Mouse (Mus musculus) neural tube, embryonic 15.5 days (tissue): ENCODE data around the gene Syt8. TPM values are rescaled to one million over a fixed set of nuclear protein-coding genes. Genes with fewer than 3 reads are reported as not detected.

Source experiments
- ATAC-seq: fragments of 200-750 bp; cut with Nextera tagmentation; 2 replicates; pipeline ENCODE4 v1.8.0; 2017; ENCODE audit warnings: mild to moderate bottlenecking, moderate TSS enrichment, moderate library complexity; ENCODE audit not compliant: low FRiP score
- H3K27ac ChIP-seq: fragments of 300-500 bp; sonication (generic); replicated peaks from 2 replicates; pipeline ENCODE4 v1.5.1; 2015; ENCODE audit warnings: mild to moderate bottlenecking, inconsistent platforms
- H3K27me3 ChIP-seq: fragments of 300-500 bp; sonication (generic); replicated peaks from 2 replicates; pipeline ENCODE4 v1.6.1; 2015; ENCODE audit warnings: inconsistent platforms
- H3K36me3 ChIP-seq: fragments of 300-500 bp; sonication (generic); 2 replicates; pipeline ENCODE4 v1.6.1; 2015; ENCODE audit warnings: inconsistent platforms
- H3K4me1 ChIP-seq: fragments of 300-500 bp; sonication (generic); 2 replicates; pipeline ENCODE4 v1.6.1; 2015; ENCODE audit warnings: inconsistent platforms
- H3K4me2 ChIP-seq: fragments of 300-500 bp; sonication (generic); 2 replicates; pipeline ENCODE4 v1.6.1; 2015; ENCODE audit warnings: inconsistent platforms, mild to moderate bottlenecking, moderate library complexity
- H3K4me3 ChIP-seq: fragments of 300-500 bp; sonication (generic); replicated peaks from 2 replicates; pipeline ENCODE4 v1.5.1; 2015; ENCODE audit warnings: mild to moderate bottlenecking, inconsistent platforms
- H3K9ac ChIP-seq: fragments of 300-500 bp; sonication (generic); replicated peaks from 2 replicates; pipeline ENCODE4 v1.6.1; 2015; ENCODE audit warnings: mild to moderate bottlenecking, inconsistent platforms
- H3K9me3 ChIP-seq: fragments of 300-500 bp; sonication (generic); replicated peaks from 2 replicates; pipeline ENCODE4 v1.6.1; 2016; ENCODE audit warnings: inconsistent platforms
- WGBS: fragments of 180-500 bp; shearing (Covaris S2); methylation state at CpG from one replicate; pipeline ENCODE4 v1.1.7; 2015; ENCODE audit warnings: mixed read lengths; 5-methylcytosine and 5-hydroxymethylcytosine counted together
- polyA plus RNA-seq: library from polyadenylated mRNA; unstranded; fragments of >200 nt; fragmentation: Nextera tagmentation; extraction: Ambion mirVana; gene quantifications from 2 replicates; pipeline ENCODE4 v1.2.1, GENCODE M21; 2015

Gene Syt8
- polyA plus RNA-seq, 1 experiment from 2014 or later = 0.14 TPM

- Histone ChIP-seq H3K9me3 (no peaks in the 10 kb centered on the region), H3K36me3 (no peaks in the 10 kb centered on the region), H3K27me3 (no peaks in the 10 kb centered on the region; the same call in 1 of the 2 replicates), H3K4me3 (no peak overlapping the region), H3K27ac (no peak overlapping the region), H3K4me1 (peaks cover 22% of the 10 kb centered on the region), H3K4me2 (no peak overlapping the region), H3K9ac (no peak overlapping the region)
- 95% methylated on average over 3 of the region's 3 CpGs for WGBS
- ATAC-seq = no peak
Observed at GRCm38 (mm10) chr7:142479886-142480285, 45.2 kb downstream of the Syt8 start.

GRCm38 (mm10) chr7:142480661-142481060 is 46.0 kb downstream of the Syt8 start:
- H3K27me3 ChIP-seq = no peaks in the 10 kb centered on the region; the same call in 1 of the 2 replicates
- no peak overlapping the region for H3K4me3 ChIP-seq
- H3K4me2 ChIP-seq = no peak overlapping the region
- ATAC-seq = no peak
- peaks cover 22% of the 10 kb centered on the region for H3K4me1 ChIP-seq
- no peaks in the 10 kb centered on the region for H3K36me3 ChIP-seq
- H3K9ac ChIP-seq = no peak overlapping the region
- H3K27ac ChIP-seq = no peak overlapping the region
- H3K9me3 ChIP-seq = no peaks in the 10 kb centered on the region
- WGBS = 99% methylated on average over 3 of the region's 3 CpGs

- Histone ChIP-seq H3K4me3 (peak overlapping the region; percentile 22; the same call in 1 of the 2 replicates), H3K27ac (peak overlapping the region; percentile 78), H3K4me2 (peak overlapping the region; percentile 57), H3K27me3 (no peaks in the 10 kb centered on the region; the same call in 1 of the 2 replicates), H3K36me3 (no peaks in the 10 kb centered on the region), H3K9ac (peak overlapping the region; percentile 45), H3K9me3 (no peaks in the 10 kb centered on the region), H3K4me1 (peaks cover 22% of the 10 kb centered on the region)
- no peak; the same call in 1 of the 2 replicates for ATAC-seq
- WGBS = 4% methylated on average over 5 of the region's 5 CpGs
Observed at GRCm38 (mm10) chr7:142481186-142481567, 46.5 kb downstream of the Syt8 start.

GRCm38 (mm10) chr7:142481568-142482255 is 47.1 kb downstream of the Syt8 start:
- Histone ChIP-seq H3K4me2 (peak overlapping the region; percentile 57), H3K4me3 (peak overlapping the region; percentile 22), H3K27me3 (no peaks in the 10 kb centered on the region; the same call in 1 of the 2 replicates), H3K36me3 (no peaks in the 10 kb centered on the region), H3K27ac (peak overlapping the region; percentile 78), H3K4me1 (peaks cover 26% of the 10 kb centered on the region), H3K9me3 (no peaks in the 10 kb centered on the region), H3K9ac (peak overlapping the region; percentile 45)
- ATAC-seq = peak; percentile 46
- 2% methylated on average over 22 of the region's 22 CpGs for WGBS

GRCm38 (mm10) chr7:142482256-142482609 is 47.6 kb downstream of the Syt8 start:
- Histone ChIP-seq H3K4me2 (peak overlapping the region; percentile 57), H3K36me3 (no peaks in the 10 kb centered on the region), H3K9ac (peak overlapping the region; percentile 45; the same call in 1 of the 2 replicates), H3K27ac (peak overlapping the region; percentile 78), H3K4me1 (peaks cover 31% of the 10 kb centered on the region), H3K4me3 (0 out of 2 replicates have a peak overlapping the region, but pooled peaks have one; percentile 22), H3K9me3 (no peaks in the 10 kb centered on the region), H3K27me3 (no peaks in the 10 kb centered on the region; the same call in 1 of the 2 replicates)
- WGBS = 15% methylated on average over 6 of the region's 6 CpGs
- ATAC-seq = peak; percentile 12; the same call in 1 of the 2 replicates

- H3K27ac ChIP-seq = peak overlapping the region; percentile 78
- WGBS = 57% methylated on average over 11 of the region's 11 CpGs
- no peak overlapping the region for H3K4me2 ChIP-seq
- H3K4me1 ChIP-seq = peaks cover 38% of the 10 kb centered on the region
- H3K4me3 ChIP-seq = no peak overlapping the region
- H3K36me3 ChIP-seq = no peaks in the 10 kb centered on the region
- H3K9me3 ChIP-seq = no peaks in the 10 kb centered on the region
- H3K27me3 ChIP-seq = no peaks in the 10 kb centered on the region; the same call in 1 of the 2 replicates
- no peak overlapping the region for H3K9ac ChIP-seq
- ATAC-seq = no peak
Observed at GRCm38 (mm10) chr7:142483136-142483535, 48.5 kb downstream of the Syt8 start.

GRCm38 (mm10) chr7:142484780-142485179 is 50.1 kb downstream of the Syt8 start:
- H3K27me3 ChIP-seq = no peaks in the 10 kb centered on the region; the same call in 1 of the 2 replicates
- H3K4me1 ChIP-seq = peaks cover 38% of the 10 kb centered on the region
- no peak overlapping the region for H3K4me3 ChIP-seq
- H3K9me3 ChIP-seq = no peaks in the 10 kb centered on the region
- H3K36me3 ChIP-seq = no peaks in the 10 kb centered on the region
- no peak overlapping the region for H3K27ac ChIP-seq
- ATAC-seq = no peak
- WGBS = 87% methylated on average over 12 of the region's 12 CpGs
- H3K9ac ChIP-seq = no peak overlapping the region
- no peak overlapping the region for H3K4me2 ChIP-seq

GRCm38 (mm10) chr7:142486751-142487162 is 52.1 kb downstream of the Syt8 start:
- Histone ChIP-seq H3K4me3 (no peak overlapping the region), H3K4me2 (no peak overlapping the region), H3K4me1 (peaks cover 30% of the 10 kb centered on the region), H3K27me3 (no peaks in the 10 kb centered on the region; the same call in 1 of the 2 replicates), H3K9ac (no peak overlapping the region), H3K9me3 (no peaks in the 10 kb centered on the region), H3K36me3 (no peaks in the 10 kb centered on the region), H3K27ac (peak overlapping the region; percentile 54)
- ATAC-seq = no peak
- WGBS = 59% methylated on average over 8 of the region's 8 CpGs

- no peak overlapping the region for H3K9ac ChIP-seq
- no peak overlapping the region for H3K4me3 ChIP-seq
- peak overlapping the region; percentile 54 for H3K27ac ChIP-seq
- peaks cover 24% of the 10 kb centered on the region for H3K4me1 ChIP-seq
- 0 out of 2 replicates have a peak overlapping the region, but pooled peaks have one; percentile 2 for H3K4me2 ChIP-seq
- no peaks in the 10 kb centered on the region for H3K9me3 ChIP-seq
- H3K27me3 ChIP-seq = no peaks in the 10 kb centered on the region; the same call in 1 of the 2 replicates
- ATAC-seq = peak; percentile 77
- 16% methylated on average over 9 of the region's 9 CpGs for WGBS
- H3K36me3 ChIP-seq = no peaks in the 10 kb centered on the region
Observed at GRCm38 (mm10) chr7:142487341-142487859, 52.8 kb downstream of the Syt8 start.

GRCm38 (mm10) chr7:142488053-142488452 is 53.4 kb downstream of the Syt8 start:
- Histone ChIP-seq H3K9ac (no peak overlapping the region), H3K4me2 (no peak overlapping the region), H3K4me1 (peaks cover 19% of the 10 kb centered on the region), H3K27me3 (no peaks in the 10 kb centered on the region; the same call in 1 of the 2 replicates), H3K36me3 (no peaks in the 10 kb centered on the region), H3K4me3 (no peak overlapping the region), H3K9me3 (no peaks in the 10 kb centered on the region), H3K27ac (peak overlapping the region; percentile 34; the same call in 1 of the 2 replicates)
- 80% methylated on average over 3 of the region's 3 CpGs for WGBS
- no peak for ATAC-seq
